Mouse (Mus musculus): ENCODE measurements around the gene Itk.

The Itk gene

GRCm38 (mm10) chr11:46276778-46277177 lies 112.5 kb downstream of the Itk start:
- DNase-seq (ENCODE audit: low read depth) = peak; percentile 73

GRCm38 (mm10) chr11:46276168-46276567 lies 113.1 kb downstream of the Itk start:
- no peak for DNase-seq (ENCODE audit: low read depth)

GRCm38 (mm10) chr11:46275302-46275701 lies 114.0 kb downstream of the Itk start:
- peak; percentile 91 for DNase-seq (ENCODE audit: low read depth)

Measured in induced T-regulatory cell, adult 2 months (primary cell).